Comparison of ENCODE assay signal across 31 mouse cellular contexts in genomic region chr10:128225064-128225463, GRCm38 (mm10). TPM values are rescaled to one million over a fixed set of nuclear protein-coding genes. Genes with fewer than 3 reads are reported as not detected.
DNase-seq lines count a peak whose midpoint lies in the region; ATAC-seq and TF ChIP-seq lines count a peak whose summit lies in the region.
"Had no signal": no experiment of that assay in that cellular context is flagged by ENCODE, and none has a peak within 500 bp of the region (broad histone marks: within the 10 kb centered on the region; RNA-seq: fewer than 3 reads in every experiment).

No protein-coding gene starts in this region.

- no peak overlapping the region for H3K4me2 ChIP-seq in embryonic facial prominence, embryonic 12.5 days (replicated peaks)
- H3K4me2 ChIP-seq in limb, embryonic 13.5 days (replicated peaks): peak overlapping the region; percentile 27
- H3K4me2 ChIP-seq: heart, embryonic 13.5 days; hindbrain, embryonic 14.5 days; liver, embryonic 15.5 days; lung, embryonic 15.5 days; neural tube, embryonic 12.5 days had no signal

- intact Hi-C loops in left cerebral cortex, postnatal 10 days (cut with DNase I): no loop called here

- no peak for DNase-seq in heart, embryonic 10.5 days (ENCODE audit: low spot score)
- DNase-seq in heart, adult 9 months (ENCODE audit: low spot score in 2 of 2): no peak
- DNase-seq in left cerebral cortex, postnatal 10 days (ENCODE audit: extremely low spot score in 1 of 2, low spot score in 2 of 2): no peak
- no peak for DNase-seq in kidney, postnatal 36 days
- DNase-seq: adrenal gland, adult 2 months; B cell, adult 2 months; cerebellum, adult 11-12 months; cerebellum, postnatal 10 days; heart, postnatal 14 days; kidney, adult 18-20 months; liver; right cerebral cortex, postnatal 25 days; spleen, adult 18-20 months had no signal

- H3K27ac ChIP-seq in heart, embryonic 10.5 days: no peak overlapping the region
- peak overlapping the region; percentile 72 for H3K27ac ChIP-seq in embryonic facial prominence, embryonic 12.5 days
- peak overlapping the region; percentile 69; the same call in 1 of the 2 replicates for H3K27ac ChIP-seq in limb, embryonic 13.5 days
- H3K27ac ChIP-seq: heart, embryonic 13.5 days; hindbrain, embryonic 14.5 days; liver, embryonic 15.5 days; lung, embryonic 15.5 days; macrophage; neural tube, embryonic 12.5 days had no signal

- H3K9ac ChIP-seq in embryonic facial prominence, embryonic 12.5 days: no peak overlapping the region
- H3K9ac ChIP-seq in limb, embryonic 13.5 days: peak overlapping the region; percentile 39; the same call in 1 of the 2 replicates
- H3K9ac ChIP-seq: heart, embryonic 13.5 days; hindbrain, embryonic 14.5 days; liver, embryonic 15.5 days; lung, embryonic 15.5 days; neural tube, embryonic 12.5 days had no signal

- H3K9me3 ChIP-seq in heart, embryonic 10.5 days: no peaks in the 10 kb centered on the region
- no peaks in the 10 kb centered on the region for H3K9me3 ChIP-seq in E14TG2a.4 (ENCODE audit: low read length)
- H3K9me3 ChIP-seq in embryonic facial prominence, embryonic 12.5 days: no peaks in the 10 kb centered on the region
- no peaks in the 10 kb centered on the region for H3K9me3 ChIP-seq in limb, embryonic 13.5 days
- H3K9me3 ChIP-seq: heart, embryonic 13.5 days; liver, embryonic 15.5 days; lung, embryonic 15.5 days; neural tube, embryonic 12.5 days had no signal

- H3K27me3 ChIP-seq in heart, embryonic 10.5 days (ENCODE audit: insufficient read depth, poor library complexity, severe bottlenecking): no peaks in the 10 kb centered on the region
- H3K27me3 ChIP-seq in E14TG2a.4 (ENCODE audit: insufficient read depth, low read length): no peaks in the 10 kb centered on the region
- H3K27me3 ChIP-seq in embryonic facial prominence, embryonic 12.5 days: no peaks in the 10 kb centered on the region
- H3K27me3 ChIP-seq in limb, embryonic 13.5 days: no peaks in the 10 kb centered on the region
- H3K27me3 ChIP-seq: CH12.LX; heart, embryonic 13.5 days; liver, embryonic 15.5 days; lung, embryonic 15.5 days had no signal

- ATAC-seq in embryonic facial prominence, embryonic 12.5 days (ENCODE audit: insufficient number of reproducible peaks, insufficient read depth, low FRiP score, low TSS enrichment): no peak
- ATAC-seq in limb, embryonic 13.5 days (ENCODE audit: low FRiP score, low read depth): peak; percentile 49; the same call in 1 of the 2 replicates
- ATAC-seq: inflammation-experienced regulatory T-cells, adult 6 months had no signal

- H3K4me3 ChIP-seq in heart, embryonic 10.5 days: 0 out of 2 replicates have a peak overlapping the region, but pooled peaks have one; percentile 8
- peak overlapping the region; percentile 70 for H3K4me3 ChIP-seq in E14TG2a.4 (replicated peaks; ENCODE audit: low read length)
- H3K4me3 ChIP-seq in embryonic facial prominence, embryonic 12.5 days: no peak overlapping the region
- H3K4me3 ChIP-seq in limb, embryonic 13.5 days: no peak overlapping the region
- H3K4me3 ChIP-seq: heart, embryonic 13.5 days; liver, embryonic 15.5 days; lung, embryonic 15.5 days; neural tube, embryonic 12.5 days had no signal

- 51% methylated on average over 5 of the region's 5 CpGs for WGBS in heart, embryonic 10.5 days
- WGBS in embryonic facial prominence, embryonic 12.5 days: 29% methylated on average over 5 of the region's 5 CpGs
- 27% methylated on average over 5 of the region's 5 CpGs for WGBS in limb, embryonic 13.5 days

- no peak for TF ChIP-seq CTCF in E14TG2a.4 (conservative IDR thresholded peaks at IDR 0.05; ENCODE audit: low read length)

- H3K4me1 ChIP-seq in heart, embryonic 10.5 days: peaks cover 20% of the 10 kb centered on the region
- peaks cover 71% of the 10 kb centered on the region for H3K4me1 ChIP-seq in E14TG2a.4 (replicated peaks; ENCODE audit: low read depth, low read length)
- H3K4me1 ChIP-seq in embryonic facial prominence, embryonic 12.5 days: peaks cover 13% of the 10 kb centered on the region
- H3K4me1 ChIP-seq in limb, embryonic 13.5 days: peaks cover 33% of the 10 kb centered on the region
- H3K4me1 ChIP-seq: neural tube, embryonic 12.5 days had no signal

- H3K36me3 ChIP-seq in heart, embryonic 10.5 days: no peaks in the 10 kb centered on the region
- H3K36me3 ChIP-seq in E14TG2a.4 (ENCODE audit: insufficient read depth, low read length): no peaks in the 10 kb centered on the region
- no peaks in the 10 kb centered on the region for H3K36me3 ChIP-seq in embryonic facial prominence, embryonic 12.5 days
- no peaks in the 10 kb centered on the region for H3K36me3 ChIP-seq in limb, embryonic 13.5 days
- H3K36me3 ChIP-seq: heart, embryonic 13.5 days; liver, embryonic 15.5 days; lung, embryonic 15.5 days; neural tube, embryonic 12.5 days had no signal

RNA-seq across cellular contexts. Expression of gene Mip, which starts 0.6 kb away (rescaled TPM):
- not detected in 2 replicates for polyA plus RNA-seq in heart, embryonic 10.5 days (2016; fragmentation: Nextera tagmentation; extraction: Ambion mirVana)
- 0.69 and 1.1 TPM in 2 replicates for polyA plus RNA-seq in embryonic facial prominence, embryonic 12.5 days (2016; fragmentation: Nextera tagmentation; extraction: Ambion mirVana)
- 0.45 and 0.57 TPM in 2 replicates for polyA plus RNA-seq in limb, embryonic 13.5 days (2015; fragmentation: Nextera tagmentation; extraction: Ambion mirVana)
- total RNA-seq in left cerebral cortex, postnatal 10 days (2021): not detected
- total RNA-seq: adrenal gland, adult 2 months; CH12.LX; gastrocnemius, adult 8-10 months; heart, postnatal 14 days; layer of hippocampus, postnatal 14 days; MEL; monocyte, adult 5-6 weeks had no signal
- polyA plus RNA-seq: adrenal gland, adult 2 months; heart, embryonic 13.5 days; inflammation-experienced regulatory T-cells, adult 6 months; kidney, embryonic 16.5 days; liver, embryonic 15.5 days; lung, embryonic 15.5 days; macrophage; neural tube, embryonic 12.5 days; thymus, postnatal 0 days had no signal

RNA-seq across cellular contexts. Expression of gene Timeless, which starts 6.8 kb away (rescaled TPM):
- 48.1 and 69.3 TPM in 2 replicates for polyA plus RNA-seq in heart, embryonic 10.5 days (2016; fragmentation: Nextera tagmentation; extraction: Ambion mirVana)
- 80.9 and 81.5 TPM in 2 replicates for polyA plus RNA-seq in embryonic facial prominence, embryonic 12.5 days (2016; fragmentation: Nextera tagmentation; extraction: Ambion mirVana)
- polyA plus RNA-seq in limb, embryonic 13.5 days (2015; fragmentation: Nextera tagmentation; extraction: Ambion mirVana): 75.7 and 76.4 TPM in 2 replicates
- 1 to 10 TPM; 8.3 to 9.7 TPM for total RNA-seq in left cerebral cortex, postnatal 10 days (2021)

RNA-seq across cellular contexts. Expression of gene Spryd4, which starts 13.5 kb away (rescaled TPM):
- polyA plus RNA-seq in heart, embryonic 10.5 days (2016; fragmentation: Nextera tagmentation; extraction: Ambion mirVana): 37.9 and 41.9 TPM in 2 replicates
- polyA plus RNA-seq in embryonic facial prominence, embryonic 12.5 days (2016; fragmentation: Nextera tagmentation; extraction: Ambion mirVana): 31.1 TPM in 2 replicates
- 34.5 and 35.2 TPM in 2 replicates for polyA plus RNA-seq in limb, embryonic 13.5 days (2015; fragmentation: Nextera tagmentation; extraction: Ambion mirVana)
- total RNA-seq in left cerebral cortex, postnatal 10 days (2021): 10 to 100 TPM; 11.5 to 12.6 TPM

RNA-seq across cellular contexts. Expression of gene Apon, which starts 28.8 kb away (rescaled TPM):
- 0.18 and 0.23 TPM in 2 replicates for polyA plus RNA-seq in heart, embryonic 10.5 days (2016; fragmentation: Nextera tagmentation; extraction: Ambion mirVana)
- 0.37 and 0.90 TPM in 2 replicates for polyA plus RNA-seq in embryonic facial prominence, embryonic 12.5 days (2016; fragmentation: Nextera tagmentation; extraction: Ambion mirVana)
- 0.27 and 0.63 TPM in 2 replicates for polyA plus RNA-seq in limb, embryonic 13.5 days (2015; fragmentation: Nextera tagmentation; extraction: Ambion mirVana)
- not detected for total RNA-seq in left cerebral cortex, postnatal 10 days (2021)
- total RNA-seq: layer of hippocampus, postnatal 14 days; monocyte, adult 5-6 weeks had no signal
- polyA plus RNA-seq: macrophage had no signal

RNA-seq across cellular contexts. Expression of gene Gls2, which starts 30.8 kb away (rescaled TPM):
- polyA plus RNA-seq in heart, embryonic 10.5 days (2016; fragmentation: Nextera tagmentation; extraction: Ambion mirVana): 0.86 and 1.1 TPM in 2 replicates
- 1.1 and 2.7 TPM in 2 replicates for polyA plus RNA-seq in embryonic facial prominence, embryonic 12.5 days (2016; fragmentation: Nextera tagmentation; extraction: Ambion mirVana)
- 1.8 and 2.5 TPM in 2 replicates for polyA plus RNA-seq in limb, embryonic 13.5 days (2015; fragmentation: Nextera tagmentation; extraction: Ambion mirVana)
- 10 to 100 TPM; 17.8 to 18.7 TPM for total RNA-seq in left cerebral cortex, postnatal 10 days (2021)
- total RNA-seq: granulocyte monocyte progenitor cell, adult 5-6 weeks; monocyte, adult 5-6 weeks had no signal
- polyA plus RNA-seq: macrophage had no signal

Comparison
In these comparisons a context has a peak if more than half of its experiments do, and no peak if none do; other contexts are left out.
1. H3K4me3 ChIP-seq: peak in heart, embryonic 10.5 days (single experiment) and E14TG2a.4 (single experiment); none in embryonic facial prominence, embryonic 12.5 days (single experiment) and limb, embryonic 13.5 days (single experiment).